Mouse (Mus musculus) gastrocnemius, postnatal 25 days (tissue): ENCODE measurements around the gene E130114P18Rik. TPM values are rescaled to one million over a fixed set of nuclear protein-coding genes. Genes with fewer than 3 reads are reported as not detected.

ENCODE experiments used
- DNase-seq: peaks from one replicate; pipeline ENCODE4 v3.0.0; 2022
- total RNA-seq, 2 experiments: library from RNA; stranded (reverse); gene quantifications; 1 replicate in 1 of 2; 2 replicates in 1 of 2; pipeline ENCODE4 v1.2.3; 2021

The E130114P18Rik gene
- total RNA-seq, 2 experiments from 2014 or later = 0.41 TPM; not detected in 1

GRCm38 (mm10) chr4:97600875-97601835, 176.7 kb downstream of the E130114P18Rik start:
- DNase-seq = no peak

GRCm38 (mm10) chr4:97597443-97597842, 180.4 kb downstream of the E130114P18Rik start:
- DNase-seq = no peak

- no peak for DNase-seq
Measured at GRCm38 (mm10) chr4:97596348-97596747, 181.5 kb downstream of the E130114P18Rik start.

GRCm38 (mm10) chr4:97593869-97594268, 184.0 kb downstream of the E130114P18Rik start:
- DNase-seq = no peak

GRCm38 (mm10) chr4:97589790-97590189, 188.1 kb downstream of the E130114P18Rik start:
- DNase-seq = no peak

- no peak for DNase-seq
Measured at GRCm38 (mm10) chr4:97587412-97588010, 190.4 kb downstream of the E130114P18Rik start.

- no peak for DNase-seq
Measured at GRCm38 (mm10) chr4:97585170-97585569, 192.7 kb downstream of the E130114P18Rik start.

GRCm38 (mm10) chr4:97584445-97585130, 193.3 kb downstream of the E130114P18Rik start:
- no peak for DNase-seq

GRCm38 (mm10) chr4:97582796-97583430, 195.0 kb downstream of the E130114P18Rik start:
- no peak for DNase-seq

GRCm38 (mm10) chr4:97582064-97582415, 195.8 kb downstream of the E130114P18Rik start:
- no peak for DNase-seq

- no peak for DNase-seq
Measured at GRCm38 (mm10) chr4:97581314-97582063, 196.4 kb downstream of the E130114P18Rik start.

- DNase-seq = no peak
Measured at GRCm38 (mm10) chr4:97580906-97581305, 197.0 kb downstream of the E130114P18Rik start.

- no peak for DNase-seq
Measured at GRCm38 (mm10) chr4:97578571-97579165, 199.2 kb downstream of the E130114P18Rik start.

- DNase-seq = no peak
Measured at GRCm38 (mm10) chr4:97577431-97577830, 200.4 kb downstream of the E130114P18Rik start.

- peak; percentile 28 for DNase-seq
Measured at GRCm38 (mm10) chr4:97575447-97575846, 202.4 kb downstream of the E130114P18Rik start.

- no peak for DNase-seq
Measured at GRCm38 (mm10) chr4:97569320-97569719, 208.6 kb downstream of the E130114P18Rik start.

GRCm38 (mm10) chr4:97564656-97565055, 213.2 kb downstream of the E130114P18Rik start:
- DNase-seq = no peak

GRCm38 (mm10) chr4:97564199-97564598, 213.7 kb downstream of the E130114P18Rik start:
- no peak for DNase-seq

- DNase-seq = no peak
Measured at GRCm38 (mm10) chr4:97557585-97557984, 220.3 kb downstream of the E130114P18Rik start.

GRCm38 (mm10) chr4:97544016-97544415, 233.9 kb downstream of the E130114P18Rik start:
- no peak for DNase-seq

- no peak for DNase-seq
Measured at GRCm38 (mm10) chr4:97532072-97532471, 245.8 kb downstream of the E130114P18Rik start.
